22 mouse cellular contexts compared by ENCODE assay signal in the genomic region with DNA sequence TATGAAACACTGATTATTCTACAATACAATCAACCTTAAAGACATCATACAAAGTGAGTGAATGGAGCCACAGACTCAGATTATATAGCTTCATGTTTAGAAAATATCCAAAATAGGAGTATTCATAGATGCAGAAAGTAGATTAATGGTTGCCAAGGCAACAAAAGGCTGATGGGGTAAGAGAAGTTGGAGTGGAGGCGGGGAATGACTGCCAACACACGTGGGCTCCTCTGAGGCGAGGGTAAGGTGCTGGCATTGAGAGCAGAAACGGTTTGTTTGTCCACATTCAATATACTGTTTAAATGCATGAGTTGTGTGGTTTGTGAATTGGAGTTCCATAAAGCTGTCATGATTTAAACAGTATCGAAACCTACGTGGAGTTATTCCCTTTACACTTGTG. TPM values are rescaled to one million over a fixed set of nuclear protein-coding genes. Genes with fewer than 3 reads are reported as not detected.
"Had no signal": no experiment of that assay in that cellular context is flagged by ENCODE, and none has a peak within 500 bp of the region (broad histone marks: within the 10 kb centered on the region; RNA-seq: fewer than 3 reads in every experiment).

No protein-coding gene starts in this region.

- H3K27ac ChIP-seq: kidney, postnatal 0 days; limb, embryonic 12.5 days; limb, embryonic 15.5 days; liver, embryonic 14.5 days; macrophage; midbrain, embryonic 13.5 days; neural tube, embryonic 13.5 days; stomach, embryonic 15.5 days had no signal

- DNase-seq: kidney, adult 18-20 months; kidney, adult 9 months; kidney, postnatal 25 days; left cerebral cortex, postnatal 4 days; liver, postnatal 0 days; lung, embryonic 14.5 days; retina, postnatal 1 day; right cerebral cortex, postnatal 25 days; spleen, adult 18-20 months; thymus, postnatal 25 days had no signal

- H3K9me3 ChIP-seq: limb, embryonic 12.5 days; limb, embryonic 15.5 days; midbrain, embryonic 13.5 days; neural tube, embryonic 13.5 days; stomach, embryonic 15.5 days had no signal

- H3K4me3 ChIP-seq: limb, embryonic 12.5 days; limb, embryonic 15.5 days; midbrain, embryonic 13.5 days; myocyte; neural tube, embryonic 13.5 days; stomach, embryonic 15.5 days had no signal

- H3K27me3 ChIP-seq: limb, embryonic 12.5 days; limb, embryonic 15.5 days; midbrain, embryonic 13.5 days; neural tube, embryonic 13.5 days; stomach, embryonic 15.5 days had no signal

- ATAC-seq: liver, postnatal 0 days; lung, postnatal 0 days; midbrain, embryonic 13.5 days had no signal

- H3K4me2 ChIP-seq: limb, embryonic 12.5 days; limb, embryonic 15.5 days; liver, embryonic 11.5 days; lung, embryonic 14.5 days; midbrain, embryonic 13.5 days; neural tube, embryonic 13.5 days; stomach, embryonic 15.5 days had no signal

- H3K36me3 ChIP-seq: limb, embryonic 12.5 days; limb, embryonic 15.5 days; midbrain, embryonic 13.5 days; neural tube, embryonic 13.5 days; stomach, embryonic 15.5 days had no signal

- H3K9ac ChIP-seq: limb, embryonic 12.5 days; limb, embryonic 15.5 days; liver, embryonic 14.5 days; liver, postnatal 0 days; lung, embryonic 14.5 days; midbrain, embryonic 13.5 days; neural tube, embryonic 13.5 days; stomach, embryonic 15.5 days had no signal

- H3K4me1 ChIP-seq: limb, embryonic 15.5 days; midbrain, embryonic 13.5 days had no signal

RNA-seq across cellular contexts. Expression of a gene that starts 56.9 kb away (rescaled TPM):
- total RNA-seq: monocyte, adult 5-6 weeks had no signal
- polyA plus RNA-seq: macrophage had no signal
